Mouse (Mus musculus): ENCODE results near the gene Tubb5. TPM values are rescaled to one million over a fixed set of nuclear protein-coding genes. Genes with fewer than 3 reads are reported as not detected.

Tubb5 gene
- polyA plus RNA-seq, 1 experiment from 2014 or later = 213 TPM

GRCm38 (mm10) chr17:35873774-35874519 lies 35.8 kb upstream of the Tubb5 start:
- H3K4me3 ChIP-seq (ENCODE audit: low read depth, low read length) = no peak overlapping the region
- TF ChIP-seq CTCF (IDR thresholded peaks at IDR 0.05; ENCODE audit: low read depth) (peak; percentile 98), EP300 (IDR thresholded peaks at IDR 0.05; ENCODE audit: low read depth) (no peak)
- no peaks in the 10 kb centered on the region for H3K27me3 ChIP-seq (ENCODE audit: insufficient read depth, low read length)
- no peak overlapping the region for H3K9ac ChIP-seq (replicated peaks)
- peaks cover 16% of the 10 kb centered on the region for H3K36me3 ChIP-seq (replicated peaks; ENCODE audit: insufficient read depth, low read length)
- H3K27ac ChIP-seq (ENCODE audit: low read depth) = no peak overlapping the region
- H3K4me2 ChIP-seq (ENCODE audit: low read depth, low read length) = peak overlapping the region; percentile 2; the same call in 1 of the 2 replicates
- H3K4me1 ChIP-seq (ENCODE audit: insufficient read depth) = peaks cover 19% of the 10 kb centered on the region
- H3K9me3 ChIP-seq (ENCODE audit: low read length) = no peaks in the 10 kb centered on the region
- ATAC-seq = peak; percentile 43
- DNase-seq = peak; percentile 95
- 22% methylated on average over 21 of the region's 21 CpGs for WGBS (ENCODE audit: insufficient replicate concordance)

GRCm38 (mm10) chr17:35870884-35871696 lies 33.0 kb upstream of the Tubb5 start:
- H3K4me3 ChIP-seq (ENCODE audit: low read depth, low read length) = peak overlapping the region; percentile 55
- no peaks in the 10 kb centered on the region for H3K9me3 ChIP-seq (ENCODE audit: low read length)
- H3K4me1 ChIP-seq (ENCODE audit: insufficient read depth) = peaks cover 19% of the 10 kb centered on the region
- ATAC-seq (no peak), DNase-seq (peak; percentile 65)
- no peak for TF ChIP-seq EP300 (IDR thresholded peaks at IDR 0.05; ENCODE audit: low read depth)
- peak; percentile 79 for TF ChIP-seq CTCF (IDR thresholded peaks at IDR 0.05; ENCODE audit: low read depth)
- H3K4me2 ChIP-seq (ENCODE audit: low read depth, low read length) = peak overlapping the region; percentile 79
- H3K27ac ChIP-seq (ENCODE audit: low read depth) = peak overlapping the region; percentile 95
- 0 out of 2 replicates have a peak overlapping the region, but pooled peaks have one; percentile 61 for H3K9ac ChIP-seq (replicated peaks)
- H3K36me3 ChIP-seq (replicated peaks; ENCODE audit: insufficient read depth, low read length) = peaks cover 12% of the 10 kb centered on the region
- WGBS (ENCODE audit: insufficient replicate concordance) = 38% methylated on average over 8 of the region's 8 CpGs
- peaks cover 22% of the 10 kb centered on the region for H3K27me3 ChIP-seq (ENCODE audit: insufficient read depth, low read length)

GRCm38 (mm10) chr17:35870151-35870883 lies 32.2 kb upstream of the Tubb5 start:
- ATAC-seq = peak; percentile 49
- DNase-seq = peak; percentile 79
- H3K4me1 ChIP-seq (ENCODE audit: insufficient read depth) = peaks cover 27% of the 10 kb centered on the region

GRCm38 (mm10) chr17:35869346-35870067 lies 31.4 kb upstream of the Tubb5 start:
- Histone ChIP-seq H3K4me1 (ENCODE audit: insufficient read depth) (peaks cover 32% of the 10 kb centered on the region), H3K9ac (replicated peaks) (peak overlapping the region; percentile 61), H3K4me2 (ENCODE audit: low read depth, low read length) (peak overlapping the region; percentile 79), H3K27me3 (ENCODE audit: insufficient read depth, low read length) (peaks cover 35% of the 10 kb centered on the region), H3K27ac (ENCODE audit: low read depth) (peak overlapping the region; percentile 95), H3K9me3 (ENCODE audit: low read length) (no peaks in the 10 kb centered on the region), H3K36me3 (replicated peaks; ENCODE audit: insufficient read depth, low read length) (peaks cover 8% of the 10 kb centered on the region; the same call in 1 of the 2 replicates), H3K4me3 (ENCODE audit: low read depth, low read length) (peak overlapping the region; percentile 55)
- no peak for TF ChIP-seq EP300 (IDR thresholded peaks at IDR 0.05; ENCODE audit: low read depth)
- no peak for TF ChIP-seq CTCF (IDR thresholded peaks at IDR 0.05; ENCODE audit: low read depth)
- peak; percentile 63 for ATAC-seq
- peak; percentile 74 for DNase-seq
- WGBS (ENCODE audit: insufficient replicate concordance) = under 1% methylated on average over 7 of the region's 7 CpGs

More at GRCm38 (mm10) chr17:35870151-35870883, 32.2 kb upstream of the Tubb5 start:
- 24% methylated on average over 9 of the region's 9 CpGs for WGBS (ENCODE audit: insufficient replicate concordance)
- H3K36me3 ChIP-seq (replicated peaks; ENCODE audit: insufficient read depth, low read length) = peaks cover 11% of the 10 kb centered on the region; the same call in 1 of the 2 replicates
- H3K4me2 ChIP-seq (ENCODE audit: low read depth, low read length) = peak overlapping the region; percentile 79
- no peaks in the 10 kb centered on the region for H3K9me3 ChIP-seq (ENCODE audit: low read length)
- peak overlapping the region; percentile 55 for H3K4me3 ChIP-seq (ENCODE audit: low read depth, low read length)
- peaks cover 29% of the 10 kb centered on the region for H3K27me3 ChIP-seq (ENCODE audit: insufficient read depth, low read length)
- TF ChIP-seq EP300 (IDR thresholded peaks at IDR 0.05; ENCODE audit: low read depth) (no peak), CTCF (IDR thresholded peaks at IDR 0.05; ENCODE audit: low read depth) (0 out of 2 replicates have a peak, but pooled peaks have one; percentile 22)
- H3K9ac ChIP-seq (replicated peaks) = peak overlapping the region; percentile 61; the same call in 1 of the 2 replicates
- peak overlapping the region; percentile 95 for H3K27ac ChIP-seq (ENCODE audit: low read depth)

DNA sequence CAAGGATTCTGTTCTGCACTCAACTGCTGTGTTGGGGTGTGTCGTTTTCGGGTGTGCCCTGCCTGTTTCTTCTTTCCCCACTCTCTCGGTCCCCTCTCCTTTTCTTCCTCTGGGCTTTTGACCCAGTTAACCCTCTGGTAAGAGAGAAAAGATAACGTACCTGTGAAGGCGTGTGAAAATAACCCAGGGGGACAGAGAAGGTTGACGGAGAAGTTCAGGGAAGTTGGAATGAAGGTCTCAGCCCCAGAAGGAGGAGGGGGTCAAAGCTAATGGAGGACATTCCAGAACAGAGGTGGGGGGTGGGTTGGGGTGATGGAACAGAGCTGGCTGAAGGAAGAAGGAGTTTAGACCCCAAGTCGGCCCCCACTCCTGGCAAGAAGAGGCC lies 30.8 kb upstream of the Tubb5 start:
- no peak for ATAC-seq
- TF ChIP-seq EP300 (IDR thresholded peaks at IDR 0.05; ENCODE audit: low read depth) (no peak), CTCF (IDR thresholded peaks at IDR 0.05; ENCODE audit: low read depth) (no peak)
- peak overlapping the region; percentile 95 for H3K27ac ChIP-seq (ENCODE audit: low read depth)
- 2% methylated on average over 7 of the region's 7 CpGs for WGBS (ENCODE audit: insufficient replicate concordance)
- peak overlapping the region; percentile 61 for H3K9ac ChIP-seq (replicated peaks)
- H3K36me3 ChIP-seq (replicated peaks; ENCODE audit: insufficient read depth, low read length) = peaks cover 8% of the 10 kb centered on the region; the same call in 1 of the 2 replicates
- no peaks in the 10 kb centered on the region for H3K9me3 ChIP-seq (ENCODE audit: low read length)
- peak overlapping the region; percentile 55 for H3K4me3 ChIP-seq (ENCODE audit: low read depth, low read length)
- peaks cover 32% of the 10 kb centered on the region for H3K4me1 ChIP-seq (ENCODE audit: insufficient read depth)
- peak overlapping the region; percentile 79 for H3K4me2 ChIP-seq (ENCODE audit: low read depth, low read length)
- H3K27me3 ChIP-seq (ENCODE audit: insufficient read depth, low read length) = peaks cover 39% of the 10 kb centered on the region
- DNase-seq = no peak

All from liver, postnatal 0 days (tissue).